In the genomic region with DNA sequence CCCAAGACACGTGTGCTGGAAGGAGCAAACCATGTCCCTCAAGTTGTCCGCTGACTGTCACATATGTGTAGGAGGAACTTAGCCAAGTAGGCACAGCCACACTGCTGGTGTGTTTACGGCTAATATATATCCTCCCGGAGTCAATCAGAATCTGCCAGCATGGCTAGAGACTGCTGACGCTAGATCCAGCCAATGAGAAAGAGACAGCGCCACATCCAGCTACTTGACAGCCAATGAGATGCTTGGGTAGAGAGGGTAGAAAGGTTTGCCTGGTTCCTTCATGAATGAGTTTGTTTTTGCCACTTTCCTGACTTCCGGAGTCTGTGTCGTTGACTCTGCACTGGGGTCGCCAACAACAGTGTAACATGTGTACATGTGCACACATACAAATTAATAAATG, we compare ENCODE assay signal across 21 mouse cellular contexts.
A peak's percentile ranks its signal among the peaks of the same experiment; 100 is the strongest.
DNase-seq lines count a peak whose midpoint lies in the region; ATAC-seq and TF ChIP-seq lines count a peak whose summit lies in the region.
"Had no signal": no experiment of that assay in that cellular context is flagged by ENCODE, and none has a peak within 500 bp of the region (broad histone marks: within the 10 kb centered on the region; RNA-seq: fewer than 3 reads in every experiment).

No protein-coding gene starts in this region.

- no peaks in the 10 kb centered on the region for H3K9me3 ChIP-seq in lung, embryonic 14.5 days (ENCODE audit: low read depth, low read length)
- no peaks in the 10 kb centered on the region for H3K9me3 ChIP-seq in ES-E14 (ENCODE audit: control insufficient read depth, insufficient read depth, low read depth, low read length)
- H3K9me3 ChIP-seq in forebrain, embryonic 12.5 days = no peaks in the 10 kb centered on the region
- H3K9me3 ChIP-seq: embryonic facial prominence, embryonic 13.5 days; embryonic facial prominence, embryonic 15.5 days had no signal

- DNase-seq in lung, embryonic 14.5 days = peak; percentile 23
- no peak for DNase-seq in lung, postnatal 25 days (ENCODE audit: low spot score)
- DNase-seq in ES-CJ7 (ENCODE audit: low read depth, low spot score) (peak; percentile 12), ES-E14 (ENCODE audit: low read depth, low spot score) (no peak), R1 (ENCODE audit: low read depth, low spot score) (peak; percentile 75)
- DNase-seq in cerebellum, adult 18-20 months = no peak
- no peak for DNase-seq in neural tube, embryonic 10.5 days (ENCODE audit: extremely low spot score, low spot score)
- DNase-seq: adrenal gland, adult 2 months; adrenal gland, postnatal 10 days; adrenal gland, postnatal 25 days; cerebellum, adult 11-12 months; cerebellum, adult 8-10 months; cerebellum, adult 9-11 months; cerebellum, postnatal 36 days; embryo, embryonic 11 days had no signal

- H3K27ac ChIP-seq in lung, embryonic 14.5 days (ENCODE audit: low read depth) = no peak overlapping the region
- no peak overlapping the region for H3K27ac ChIP-seq in ES-E14 (ENCODE audit: insufficient read depth, low read depth, low read length, poor library complexity, severe bottlenecking)
- no peak overlapping the region for H3K27ac ChIP-seq in forebrain, embryonic 12.5 days
- H3K27ac ChIP-seq: embryonic facial prominence, embryonic 13.5 days; embryonic facial prominence, embryonic 15.5 days had no signal

- H3K4me1 ChIP-seq in lung, embryonic 14.5 days (ENCODE audit: insufficient read depth) = no peaks in the 10 kb centered on the region
- H3K4me1 ChIP-seq in ES-E14 (ENCODE audit: control insufficient read depth in 2 of 2, insufficient read depth in 2 of 2, low read length in 2 of 2, poor library complexity in 1 of 2) = no peaks in the 10 kb centered on the region
- no peaks in the 10 kb centered on the region; the same call in 1 of the 2 replicates for H3K4me1 ChIP-seq in forebrain, embryonic 12.5 days
- H3K4me1 ChIP-seq: embryonic facial prominence, embryonic 15.5 days had no signal

- ATAC-seq in lung, embryonic 14.5 days (ENCODE audit: insufficient read depth) = no peak
- ATAC-seq in forebrain, embryonic 12.5 days (ENCODE audit: low FRiP score) = no peak
- ATAC-seq: forebrain, embryonic 14.5 days; Patski had no signal

- no peaks in the 10 kb centered on the region for H3K36me3 ChIP-seq in lung, embryonic 14.5 days (ENCODE audit: insufficient read depth)
- H3K36me3 ChIP-seq in ES-E14 (ENCODE audit: control insufficient read depth, insufficient read depth, low read length, poor library complexity, severe bottlenecking) = no peaks in the 10 kb centered on the region
- no peaks in the 10 kb centered on the region for H3K36me3 ChIP-seq in forebrain, embryonic 12.5 days (replicated peaks)
- H3K36me3 ChIP-seq: embryonic facial prominence, embryonic 13.5 days; embryonic facial prominence, embryonic 15.5 days had no signal

- in situ Hi-C loops in ES-E14 (cut with MboI; ENCODE audit: low sequenced_read_pairs in 2 of 2, unreplicated experiment in 2 of 2) = no loop called here

- no peak overlapping the region for H3K9ac ChIP-seq in lung, embryonic 14.5 days
- H3K9ac ChIP-seq in ES-E14 (ENCODE audit: insufficient read depth, low read depth, low read length, poor library complexity, severe bottlenecking) = no peak overlapping the region
- no peak overlapping the region for H3K9ac ChIP-seq in forebrain, embryonic 12.5 days
- H3K9ac ChIP-seq: embryonic facial prominence, embryonic 13.5 days; embryonic facial prominence, embryonic 15.5 days had no signal

- no peak overlapping the region for H3K4me3 ChIP-seq in lung, embryonic 14.5 days (ENCODE audit: low read depth, low read length)
- no peak overlapping the region for H3K4me3 ChIP-seq in ES-E14 (ENCODE audit: insufficient read depth in 1 of 2, low read depth in 1 of 2, low read length in 2 of 2, poor library complexity in 1 of 2, severe bottlenecking in 1 of 2)
- H3K4me3 ChIP-seq in forebrain, embryonic 12.5 days (replicated peaks) = no peak overlapping the region
- H3K4me3 ChIP-seq: embryonic facial prominence, embryonic 13.5 days; embryonic facial prominence, embryonic 15.5 days; erythroblast, embryonic 14.5 days had no signal

- no peak overlapping the region for H3K4me2 ChIP-seq in lung, embryonic 14.5 days
- no peak overlapping the region for H3K4me2 ChIP-seq in forebrain, embryonic 12.5 days
- H3K4me2 ChIP-seq: embryonic facial prominence, embryonic 13.5 days; embryonic facial prominence, embryonic 15.5 days had no signal

- H3K27me3 ChIP-seq in lung, embryonic 14.5 days (ENCODE audit: insufficient read depth, low read length) = no peaks in the 10 kb centered on the region
- no peaks in the 10 kb centered on the region for H3K27me3 ChIP-seq in forebrain, embryonic 12.5 days
- H3K27me3 ChIP-seq: embryonic facial prominence, embryonic 13.5 days; embryonic facial prominence, embryonic 15.5 days had no signal

- WGBS in lung, embryonic 14.5 days = 84% methylated on average over 9 of the region's 9 CpGs
- 96% methylated on average over 9 of the region's 9 CpGs for WGBS in forebrain, embryonic 12.5 days

- no peak for TF ChIP-seq CTCF in lung, embryonic 14.5 days (IDR thresholded peaks at IDR 0.05; ENCODE audit: low read depth)

TF ChIP-seq in ES-E14, 5 proteins besides CTCF, POLR2A, EP300 and RAD21:
- TF ChIP-seq HCFC1 (IDR thresholded peaks at IDR 0.05; ENCODE audit: borderline replicate concordance, insufficient read depth, low read length) (no peak), CHD2 (IDR thresholded peaks at IDR 0.05; ENCODE audit: low read depth, low read length) (peak; percentile 87)

Comparison
In these comparisons a context has a peak if more than half of its experiments do, and no peak if none do; other contexts are left out.
1. DNase-seq: peak in lung, embryonic 14.5 days (single experiment), ES-CJ7 (single experiment) and R1 (single experiment); none in lung, postnatal 25 days (single experiment), ES-E14 (single experiment), cerebellum, adult 18-20 months (0 of 2) and neural tube, embryonic 10.5 days (single experiment).